Mouse (Mus musculus): ENCODE results near the gene Vwa3b.

DNA sequence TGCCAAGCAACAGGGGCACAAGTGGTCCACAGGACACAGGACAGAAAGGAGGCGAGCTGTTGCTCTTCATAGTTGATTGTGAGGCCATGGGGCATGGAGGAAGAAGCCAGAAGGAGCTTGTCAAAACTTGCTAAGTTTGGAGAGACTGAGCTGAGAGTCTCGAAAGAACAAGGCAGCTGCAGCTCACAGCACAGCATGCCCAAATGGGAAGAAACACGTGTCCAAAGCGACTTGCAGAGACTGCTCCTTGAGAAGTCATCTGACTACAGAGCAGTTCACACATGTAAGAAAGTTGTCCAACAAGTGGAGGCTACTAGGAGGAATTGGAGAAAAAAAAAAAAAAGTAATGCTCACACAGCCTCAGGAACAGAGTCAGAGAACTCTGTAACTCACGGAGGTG, 62.8 kb downstream of the Vwa3b start:
- no peak for TF ChIP-seq CTCF (IDR thresholded peaks at IDR 0.05; ENCODE audit: borderline replicate concordance, insufficient read depth, low read depth, low read length)
- no peak for TF ChIP-seq POLR2A (IDR thresholded peaks at IDR 0.05; ENCODE audit: borderline replicate concordance, insufficient read depth, low read length)
